Mouse (Mus musculus) adrenal gland, postnatal 4 days (tissue): ENCODE data around the gene Rtn4rl1. TPM values are rescaled to one million over a fixed set of nuclear protein-coding genes. Genes with fewer than 3 reads are reported as not detected.

Source experiments
- DNase-seq, 2 experiments: peaks; one replicate each; pipeline ENCODE4 v3.0.0; 2021 to 2022; ENCODE audit warnings: low spot score in 2 of 2, mixed read lengths in 2 of 2
- total RNA-seq, 2 experiments: library from RNA; stranded (reverse); gene quantifications; 2 replicates each; pipeline ENCODE4 v1.2.3; 2021

Rtn4rl1 gene
- total RNA-seq, 2 experiments from 2014 or later = 33.3 to 33.8 TPM

- no peak for DNase-seq
Measured at GRCm38 (mm10) chr11:75212031-75212667, 18.6 kb downstream of the Rtn4rl1 start.

GRCm38 (mm10) chr11:75212876-75213275 lies 19.3 kb downstream of the Rtn4rl1 start:
- no peak for DNase-seq

- DNase-seq = peak in 1 of 2 experiments; percentile 22
Measured at GRCm38 (mm10) chr11:75213372-75214080, 19.9 kb downstream of the Rtn4rl1 start.

GRCm38 (mm10) chr11:75214081-75214950 lies 20.7 kb downstream of the Rtn4rl1 start:
- no peak for DNase-seq

GRCm38 (mm10) chr11:75220115-75220514 lies 26.5 kb downstream of the Rtn4rl1 start:
- no peak for DNase-seq

- no peak for DNase-seq
Measured at GRCm38 (mm10) chr11:75220517-75221145, 27.0 kb downstream of the Rtn4rl1 start.

- DNase-seq = no peak
Measured at GRCm38 (mm10) chr11:75224062-75224461, 30.5 kb downstream of the Rtn4rl1 start.

GRCm38 (mm10) chr11:75224835-75225234 lies 31.3 kb downstream of the Rtn4rl1 start:
- DNase-seq = no peak

- DNase-seq = no peak
Measured at GRCm38 (mm10) chr11:75227632-75228031, 34.0 kb downstream of the Rtn4rl1 start.

GRCm38 (mm10) chr11:75229289-75229688 lies 35.7 kb downstream of the Rtn4rl1 start:
- no peak for DNase-seq

- no peak for DNase-seq
Measured at GRCm38 (mm10) chr11:75230272-75230760, 36.7 kb downstream of the Rtn4rl1 start.

GRCm38 (mm10) chr11:75231756-75232155 lies 38.2 kb downstream of the Rtn4rl1 start:
- peak; percentile 35 to 68 for DNase-seq

- DNase-seq = no peak
Measured at GRCm38 (mm10) chr11:75232434-75232833, 38.9 kb downstream of the Rtn4rl1 start.

- no peak for DNase-seq
Measured at GRCm38 (mm10) chr11:75234745-75235144, 41.2 kb downstream of the Rtn4rl1 start.

- DNase-seq = no peak
Measured at GRCm38 (mm10) chr11:75240158-75240934, 46.8 kb downstream of the Rtn4rl1 start.

- DNase-seq = no peak
Measured at GRCm38 (mm10) chr11:75242710-75243255, 49.2 kb downstream of the Rtn4rl1 start.

- no peak for DNase-seq
Measured at GRCm38 (mm10) chr11:75244368-75245275, 51.0 kb downstream of the Rtn4rl1 start.

GRCm38 (mm10) chr11:75245372-75246330 lies 52.1 kb downstream of the Rtn4rl1 start:
- no peak for DNase-seq
